Mouse (Mus musculus) heart, postnatal 0 days (tissue): Measurements from ENCODE around the gene Vamp1.

ENCODE experiments used
- CTCF ChIP-seq: IDR thresholded peaks from 2 replicates; pipeline ENCODE4 v1.5.1; 2016; ENCODE audit warnings: antibody characterized with exemption, control low read depth, low read depth
- EP300 ChIP-seq: IDR thresholded peaks from 2 replicates; pipeline ENCODE4 v1.6.1; 2016; ENCODE audit warnings: antibody characterized with exemption, low read depth

- TF ChIP-seq CTCF (no peak), EP300 (no peak)
Measured at GRCm38 (mm10) chr6:125292256-125292655, 76.9 kb downstream of the Vamp1 start.
